Mouse (Mus musculus) gastrocnemius, postnatal 14 days (tissue): ENCODE measurements around the gene Tex44. TPM values are rescaled to one million over a fixed set of nuclear protein-coding genes. Genes with fewer than 3 reads are reported as not detected.

Experiments
- DNase-seq: peaks from one replicate; pipeline ENCODE4 v3.0.0; 2021; ENCODE audit warnings: mixed read lengths
- intact Hi-C: fragments of 180-260 bp; cut with DNase I; formaldehyde crosslinking; loops from one replicate; pipeline ENCODE4 v1.15.1; 2025; ENCODE audit warnings: low total_unique reads
- total RNA-seq, 2 experiments: library from RNA; stranded (reverse); gene quantifications; 2 replicates each; pipeline ENCODE4 v1.2.3; 2021

Gene Tex44
- total RNA-seq, 2 experiments from 2014 or later = not detected

- peak; percentile 30 for DNase-seq
- intact Hi-C loops = no loop called here
Measured at GRCm38 (mm10) chr1:86415612-86416184, 10.4 kb upstream of the Tex44 start.

DNA sequence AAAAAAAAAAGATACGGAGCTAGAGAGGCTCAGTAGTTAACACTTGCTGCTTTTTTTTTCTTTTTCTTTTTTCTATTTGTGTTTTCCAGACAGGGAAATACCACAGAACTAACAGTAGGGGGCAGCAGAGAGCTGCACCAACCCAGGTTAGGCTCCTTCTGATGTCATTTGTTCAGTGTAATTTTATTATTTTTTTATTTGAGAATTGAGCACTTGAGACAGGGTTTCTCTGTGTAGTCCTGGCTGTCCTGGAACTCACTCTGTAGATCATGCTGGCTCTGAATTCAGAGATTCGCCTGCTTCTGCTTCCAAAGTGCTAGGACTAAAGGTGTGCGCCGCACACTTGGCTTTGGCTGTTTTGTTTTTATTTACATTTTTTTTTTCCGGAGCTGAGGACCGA is 9.8 kb upstream of the Tex44 start:
- intact Hi-C loops = no loop called here
- DNase-seq = peak; percentile 19

DNA sequence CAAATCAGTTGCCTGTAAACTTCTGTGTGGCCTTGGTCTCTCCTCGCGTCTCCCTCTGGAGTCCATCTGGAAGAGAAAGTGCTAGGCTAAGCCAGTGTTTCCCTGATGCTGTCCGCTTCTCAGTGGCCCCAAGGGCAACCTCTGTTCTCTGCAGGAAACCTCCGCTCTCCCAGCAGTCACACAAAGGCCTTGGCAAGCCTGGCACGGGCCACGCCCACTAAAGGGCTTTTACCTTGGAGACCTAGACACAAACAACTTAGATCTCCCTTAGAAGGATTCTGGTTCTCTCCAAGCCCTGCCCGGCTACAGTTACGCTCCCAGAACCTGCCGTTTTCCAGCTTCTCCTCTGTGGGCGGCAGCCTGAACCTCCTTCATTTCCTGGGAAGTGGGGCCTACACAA is 5.1 kb upstream of the Tex44 start:
- intact Hi-C loops = no loop called here
- peak; percentile 17 for DNase-seq

GRCm38 (mm10) chr1:86423879-86424278 is 2.2 kb upstream of the Tex44 start:
- DNase-seq = no peak
- intact Hi-C loops = no loop called here

- no peak for DNase-seq
- intact Hi-C loops = no loop called here
Measured at GRCm38 (mm10) chr1:86424336-86424735, 1.8 kb upstream of the Tex44 start.

- intact Hi-C loops = loop anchor here (5.0 kb wide), 1 partner anchor 43 kb away; no protein-coding TSS in a partner anchor
- DNase-seq = no peak
Measured at GRCm38 (mm10) chr1:86424835-86425547, 1.1 kb upstream of the Tex44 start.

DNA sequence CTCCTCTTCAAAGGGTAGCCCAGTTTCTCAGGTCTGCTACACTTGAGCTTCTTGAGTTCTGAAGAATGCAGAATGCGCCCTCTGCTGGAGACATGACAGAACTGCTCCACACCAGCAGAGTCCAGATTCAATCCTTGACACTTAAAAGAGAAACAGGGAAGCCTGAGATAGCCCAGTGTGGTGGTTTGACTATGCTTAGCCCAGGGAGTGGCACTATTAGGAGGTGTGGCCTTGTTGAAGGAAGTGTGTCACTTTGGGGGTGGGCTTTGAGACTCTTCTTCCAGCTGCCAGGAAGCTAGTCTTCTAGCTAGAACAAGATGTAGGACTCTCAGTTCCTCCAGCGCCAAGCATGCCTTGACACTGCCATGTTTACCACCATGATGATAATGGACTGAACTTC is 3.9 kb downstream of the Tex44 start:
- intact Hi-C loops = no loop called here
- DNase-seq = peak; percentile 69

- no peak for DNase-seq
- intact Hi-C loops = no loop called here
Measured at GRCm38 (mm10) chr1:86432778-86433177, 6.6 kb downstream of the Tex44 start.

DNA sequence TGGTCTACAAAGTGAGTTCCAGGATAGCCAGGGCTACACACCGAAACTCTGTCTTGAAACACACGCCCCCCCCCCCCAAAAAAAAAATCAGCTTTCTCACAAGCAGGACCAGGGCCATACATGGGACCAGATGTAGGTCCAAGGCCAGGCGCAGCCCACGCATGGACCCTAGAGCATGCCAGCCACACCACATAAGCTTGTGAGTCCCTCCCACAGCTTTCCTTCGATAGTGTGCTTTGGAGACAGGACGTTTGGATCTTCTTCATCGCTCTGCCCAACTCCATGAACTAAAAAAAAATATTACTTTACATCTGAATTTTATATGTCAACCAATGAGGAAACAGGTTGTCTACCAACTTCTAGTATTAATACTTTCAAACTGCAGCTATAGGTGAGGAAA is 7.2 kb downstream of the Tex44 start:
- intact Hi-C loops = no loop called here

DNA sequence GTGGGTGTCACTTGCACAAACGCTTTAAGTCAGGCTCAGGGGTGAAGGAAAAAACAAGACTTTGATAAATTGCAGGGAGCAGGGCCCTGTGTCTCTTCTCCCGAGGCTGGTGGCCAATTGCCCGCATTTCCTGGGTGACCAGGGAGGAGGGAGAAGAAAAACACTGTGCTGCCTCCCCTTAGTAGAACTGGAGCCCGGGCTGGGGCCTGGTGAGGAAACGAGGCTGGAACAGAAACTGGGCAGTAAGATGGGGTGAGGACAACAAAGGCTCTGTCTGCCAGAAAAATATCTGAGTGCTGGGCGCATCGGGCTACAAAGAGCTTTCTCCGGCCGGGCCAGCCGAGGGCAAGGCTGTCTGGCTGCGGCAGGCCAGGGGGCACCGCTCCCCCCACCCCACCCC is 7.9 kb downstream of the Tex44 start:
- intact Hi-C loops = no loop called here
- peak; percentile 76 for DNase-seq

More for the DNA sequence above, 7.2 kb downstream of the Tex44 start:
- DNase-seq = no peak

DNA sequence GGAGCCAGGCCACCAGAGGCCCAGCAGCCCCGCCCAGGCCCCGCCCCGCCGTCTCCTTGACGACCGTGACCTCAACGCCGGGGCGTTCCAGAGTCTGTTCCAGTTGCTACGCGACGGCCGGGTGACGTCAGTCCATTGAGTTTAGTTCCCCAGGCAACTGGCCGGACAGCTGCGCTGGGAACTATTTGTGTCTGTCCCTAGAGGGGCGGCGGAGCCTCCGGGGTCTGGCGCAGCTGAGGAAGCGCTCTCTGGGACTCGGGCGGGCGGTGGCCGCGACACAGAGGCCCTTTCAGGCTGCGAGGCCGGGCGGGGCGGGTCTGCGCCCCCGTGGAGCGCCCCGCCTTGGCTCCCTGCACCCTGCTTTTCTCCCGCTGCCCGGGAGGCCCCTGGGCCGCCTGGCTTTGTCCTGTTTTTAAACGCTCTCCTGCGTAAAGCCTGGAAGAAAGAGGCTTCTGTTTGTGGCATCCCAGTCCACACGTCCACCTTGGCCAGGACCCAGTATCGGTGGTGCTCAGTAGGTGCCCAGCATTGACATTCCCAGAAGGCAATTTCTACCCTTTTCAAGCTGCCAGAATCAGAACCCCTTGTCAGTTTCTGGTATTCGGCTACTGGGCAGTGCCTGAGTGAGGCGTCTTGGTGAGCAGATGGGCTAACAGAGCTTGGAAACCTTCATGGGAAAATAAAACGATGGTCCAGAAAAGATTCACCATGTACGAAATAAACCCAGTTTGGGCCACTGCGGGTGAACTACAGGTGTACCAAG is 8.5 kb downstream of the Tex44 start:
- peak; percentile 99 for DNase-seq
- intact Hi-C loops = no loop called here

- intact Hi-C loops = no loop called here
Measured at GRCm38 (mm10) chr1:86435302-86435821, 9.2 kb downstream of the Tex44 start.

GRCm38 (mm10) chr1:86437219-86438013 is 11.3 kb downstream of the Tex44 start:
- intact Hi-C loops = no loop called here
- DNase-seq = no peak

More at GRCm38 (mm10) chr1:86435302-86435821, 9.2 kb downstream of the Tex44 start:
- peak; percentile 66 for DNase-seq

- intact Hi-C loops = no loop called here
- DNase-seq = no peak
Measured at GRCm38 (mm10) chr1:86438014-86438319, 11.8 kb downstream of the Tex44 start.

- DNase-seq = no peak
- intact Hi-C loops = no loop called here
Measured at GRCm38 (mm10) chr1:86438501-86438900, 12.4 kb downstream of the Tex44 start.

GRCm38 (mm10) chr1:86439487-86440170 is 13.5 kb downstream of the Tex44 start:
- peak; percentile 36 for DNase-seq
- intact Hi-C loops = loop anchor here (2.0 to 10.0 kb wide), 2 partner anchors 63 to 95 kb away; no protein-coding TSS in a partner anchor

GRCm38 (mm10) chr1:86440171-86440886 is 14.2 kb downstream of the Tex44 start:
- peak; percentile 94 for DNase-seq
- intact Hi-C loops = loop anchor here (2.0 to 10.0 kb wide), 2 partner anchors 62 to 94 kb away; no protein-coding TSS in a partner anchor
